Mouse (Mus musculus) effector memory CD4-positive, alpha-beta T cell, adult 7 months (primary cell): ENCODE measurements around the gene Pde1c. TPM values are rescaled to one million over a fixed set of nuclear protein-coding genes. Genes with fewer than 3 reads are reported as not detected.

ENCODE experiments used
- polyA plus RNA-seq: library from polyadenylated mRNA; unstranded; fragments of 100-300 nt; shearing (Covaris generic); gene quantifications from one replicate; pipeline ENCODE4 v1.2.1, GENCODE M21; 2017

The Pde1c gene
- polyA plus RNA-seq = 0.90 TPM

GRCm38 (mm10) chr6:56568470-56569372, at the start of gene Pde1c:
Pde1c (minus strand) TSS chr6:56569103.

Other genes with a start within 250 kb of the Pde1c start
- 137 TPM for gene Lsm5, start 135.6 kb upstream of the Pde1c start, polyA plus RNA-seq
- gene Avl9, start 145.8 kb upstream of the Pde1c start, polyA plus RNA-seq = 84.8 TPM
- gene Kbtbd2, start 228.7 kb upstream of the Pde1c start, polyA plus RNA-seq = 106 TPM